Mouse (Mus musculus): Measurements from ENCODE around the gene Slc12a9. TPM values are rescaled to one million over a fixed set of nuclear protein-coding genes. Genes with fewer than 3 reads are reported as not detected.

Gene Slc12a9
- total RNA-seq, 2 experiments from 2014 or later = 3.8 to 5.4 TPM

Small RNA genes lying within 50 kb of the gene (microRNA-seq; reads per million reads assigned to microRNA genes)
- gene Mir7036 (1.6 to 3.4 reads per million in 2 experiments), gene Mir8116 (0 reads per million in 2 experiments)

Other genes starting within 250 kb of the Slc12a9 start
- 10 to 100 TPM; 19.4 to 20.4 TPM for gene Trim56, start 217.4 kb downstream of the Slc12a9 start, total RNA-seq (2021)
- gene Muc3, start 184.3 kb downstream of the Slc12a9 start, total RNA-seq (2021) = not detected
- gene Muc3a, start 121.2 kb downstream of the Slc12a9 start, total RNA-seq (2021) = under 1 TPM; 0.56 to 0.62 TPM
- gene Ache, start 46.1 kb downstream of the Slc12a9 start, total RNA-seq (2021) = 1 to 10 TPM; 2.7 to 3.9 TPM
- 1 to 10 TPM; 6.7 to 8.5 TPM for gene Ufsp1, start 39.0 kb downstream of the Slc12a9 start, total RNA-seq (2021)
- 10 to 100 TPM; 84.2 to 84.8 TPM for gene Srrt, start 25.9 kb downstream of the Slc12a9 start, total RNA-seq (2021)
- 10 to 100 TPM; 14.2 to 14.3 TPM for gene Trip6, start 19.2 kb downstream of the Slc12a9 start, total RNA-seq (2021)
- gene Ephb4, start 16.5 kb upstream of the Slc12a9 start, total RNA-seq (2021) = 10 to 100 TPM; 77.5 to 83.7 TPM
- under 1 TPM; 0.02 TPM for gene Zan, start 143.5 kb upstream of the Slc12a9 start, total RNA-seq (2021)
- gene Pop7, start 168.9 kb upstream of the Slc12a9 start, total RNA-seq (2021) = 10 to 100 TPM; 12.5 to 16.9 TPM
- 10 to 100 TPM; 28.3 to 33.8 TPM for gene Gigyf1, start 185.0 kb upstream of the Slc12a9 start, total RNA-seq (2021)
- gene Epo, start 199.6 kb upstream of the Slc12a9 start, total RNA-seq (2021) = not detected
- 100 to 1,000 TPM; 322 to 323 TPM for gene Gnb2, start 199.9 kb upstream of the Slc12a9 start, total RNA-seq (2021)
- gene Actl6b, start 219.9 kb upstream of the Slc12a9 start, total RNA-seq (2021) = not detected
- not detected for gene Tfr2, start 236.2 kb upstream of the Slc12a9 start, total RNA-seq (2021)